Mouse (Mus musculus) forebrain, embryonic 16.5 days (tissue): ENCODE measurements around the gene Rhbdd2. TPM values are rescaled to one million over a fixed set of nuclear protein-coding genes. Genes with fewer than 3 reads are reported as not detected.

Source experiments
- ATAC-seq: fragments of 200-750 bp; cut with Nextera tagmentation; 2 replicates; pipeline ENCODE4 v1.8.0; 2017; ENCODE audit warnings: mild to moderate bottlenecking, moderate library complexity
- H3K27ac ChIP-seq: fragments of 300-500 bp; sonication (generic); 2 replicates; pipeline ENCODE4 v1.5.1; 2014; ENCODE audit warnings: low read length, control low read depth
- H3K27me3 ChIP-seq: fragments of 300-500 bp; sonication (generic); replicated peaks from 2 replicates; pipeline ENCODE4 v1.6.1; 2014; ENCODE audit warnings: low read length; ENCODE audit not compliant: control insufficient read depth, insufficient read depth
- H3K36me3 ChIP-seq: fragments of 300-500 bp; sonication (generic); 2 replicates; pipeline ENCODE4 v1.6.1; 2014; ENCODE audit not compliant: control insufficient read depth, insufficient read depth
- H3K4me1 ChIP-seq: fragments of 300-500 bp; sonication (generic); replicated peaks from 2 replicates; pipeline ENCODE4 v1.6.1; 2014; ENCODE audit warnings: low read length; ENCODE audit not compliant: control insufficient read depth, insufficient read depth
- H3K4me2 ChIP-seq: fragments of 300-500 bp; sonication (generic); 2 replicates; pipeline ENCODE4 v1.6.1; 2014; ENCODE audit warnings: mild to moderate bottlenecking, low read length, control low read depth
- H3K4me3 ChIP-seq: fragments of 300-500 bp; sonication (generic); replicated peaks from 2 replicates; pipeline ENCODE4 v1.5.1; 2014; ENCODE audit warnings: mild to moderate bottlenecking, low read length, control low read depth
- H3K9ac ChIP-seq: fragments of 300-500 bp; sonication (generic); replicated peaks from 2 replicates; pipeline ENCODE4 v1.6.1; 2014; ENCODE audit warnings: low read depth, low read length, control low read depth
- H3K9me3 ChIP-seq: fragments of 300-500 bp; sonication (generic); 2 replicates; pipeline ENCODE4 v1.6.1; 2016; ENCODE audit warnings: low read length; ENCODE audit not compliant: control insufficient read depth
- WGBS: fragments of 180-500 bp; shearing (Covaris S2); extraction: QIAGEN DNeasy Blood & Tissue Kit; methylation state at CpG from one replicate; pipeline ENCODE4 v1.1.7; 2014; 5-methylcytosine and 5-hydroxymethylcytosine counted together
- polyA plus RNA-seq: library from polyadenylated mRNA; unstranded; fragments of >200 nt; fragmentation: Nextera tagmentation; extraction: Ambion mirVana; gene quantifications from 2 replicates; pipeline ENCODE4 v1.2.1, GENCODE M21; 2015

The Rhbdd2 gene
- polyA plus RNA-seq, 1 experiment from 2014 or later: 72.2 TPM

GRCm38 (mm10) chr5:135642686-135643551 lies 10.5 kb downstream of the Rhbdd2 start:
- H3K4me3 ChIP-seq: no peak overlapping the region
- H3K27me3 ChIP-seq: no peaks in the 10 kb centered on the region
- 79% methylated on average over 10 of the region's 10 CpGs for WGBS
- H3K9me3 ChIP-seq: no peaks in the 10 kb centered on the region
- no peak for ATAC-seq
- no peak overlapping the region for H3K9ac ChIP-seq
- H3K36me3 ChIP-seq: peaks cover 5% of the 10 kb centered on the region; the same call in 1 of the 2 replicates
- H3K4me2 ChIP-seq: no peak overlapping the region
- H3K27ac ChIP-seq: no peak overlapping the region
- no peaks in the 10 kb centered on the region for H3K4me1 ChIP-seq

- ATAC-seq: no peak
- Histone ChIP-seq H3K4me2 (no peak overlapping the region), H3K9me3 (no peaks in the 10 kb centered on the region), H3K27me3 (no peaks in the 10 kb centered on the region), H3K4me1 (no peaks in the 10 kb centered on the region), H3K36me3 (peaks cover 5% of the 10 kb centered on the region; the same call in 1 of the 2 replicates), H3K27ac (no peak overlapping the region), H3K9ac (no peak overlapping the region), H3K4me3 (no peak overlapping the region)
- WGBS: 92% methylated on average over 1 of the region's 1 CpGs
Measured at GRCm38 (mm10) chr5:135643552-135643842, 11.1 kb downstream of the Rhbdd2 start.

- no peak overlapping the region for H3K4me2 ChIP-seq
- 94% methylated on average over 8 of the region's 8 CpGs for WGBS
- no peak overlapping the region for H3K27ac ChIP-seq
- H3K4me1 ChIP-seq: no peaks in the 10 kb centered on the region
- no peak overlapping the region for H3K4me3 ChIP-seq
- H3K9me3 ChIP-seq: no peaks in the 10 kb centered on the region
- peaks cover 5% of the 10 kb centered on the region; the same call in 1 of the 2 replicates for H3K36me3 ChIP-seq
- no peaks in the 10 kb centered on the region for H3K27me3 ChIP-seq
- ATAC-seq: no peak
- no peak overlapping the region for H3K9ac ChIP-seq
Measured at GRCm38 (mm10) chr5:135643869-135644268, 11.5 kb downstream of the Rhbdd2 start.

GRCm38 (mm10) chr5:135645330-135645729 lies 12.9 kb downstream of the Rhbdd2 start:
- 82% methylated on average over 5 of the region's 5 CpGs for whole genome bisulfite sequencing
- no peak overlapping the region for H3K27ac ChIP-seq
- no peak overlapping the region for H3K4me2 ChIP-seq
- peaks cover 5% of the 10 kb centered on the region; the same call in 1 of the 2 replicates for H3K36me3 ChIP-seq
- no peak overlapping the region for H3K9ac ChIP-seq
- H3K9me3 ChIP-seq: no peaks in the 10 kb centered on the region
- H3K4me1 ChIP-seq: no peaks in the 10 kb centered on the region
- H3K27me3 ChIP-seq: no peaks in the 10 kb centered on the region
- no peak overlapping the region for H3K4me3 ChIP-seq
- ATAC-seq: no peak

- Histone ChIP-seq H3K9ac (no peak overlapping the region), H3K4me1 (no peaks in the 10 kb centered on the region), H3K9me3 (no peaks in the 10 kb centered on the region), H3K36me3 (peaks cover 5% of the 10 kb centered on the region; the same call in 1 of the 2 replicates), H3K27ac (no peak overlapping the region), H3K4me2 (no peak overlapping the region), H3K27me3 (no peaks in the 10 kb centered on the region), H3K4me3 (no peak overlapping the region)
- no peak for ATAC-seq
- 94% methylated on average over 6 of the region's 6 CpGs for WGBS
Measured at GRCm38 (mm10) chr5:135646038-135646437, 13.6 kb downstream of the Rhbdd2 start.

- H3K9ac ChIP-seq: no peak overlapping the region
- H3K27me3 ChIP-seq: no peaks in the 10 kb centered on the region
- no peak overlapping the region for H3K4me3 ChIP-seq
- no peaks in the 10 kb centered on the region for H3K4me1 ChIP-seq
- ATAC-seq: no peak
- WGBS: 87% methylated on average over 9 of the region's 9 CpGs
- H3K4me2 ChIP-seq: no peak overlapping the region
- H3K27ac ChIP-seq: no peak overlapping the region
- no peaks in the 10 kb centered on the region for H3K9me3 ChIP-seq
- H3K36me3 ChIP-seq: peaks cover 3% of the 10 kb centered on the region; the same call in 1 of the 2 replicates
Measured at GRCm38 (mm10) chr5:135648461-135649308, 16.3 kb downstream of the Rhbdd2 start.

GRCm38 (mm10) chr5:135649309-135649633 lies 16.9 kb downstream of the Rhbdd2 start:
- Histone ChIP-seq H3K36me3 (no peaks in the 10 kb centered on the region), H3K4me1 (no peaks in the 10 kb centered on the region), H3K4me3 (no peak overlapping the region), H3K27ac (no peak overlapping the region), H3K9ac (no peak overlapping the region), H3K9me3 (no peaks in the 10 kb centered on the region), H3K4me2 (no peak overlapping the region), H3K27me3 (no peaks in the 10 kb centered on the region)
- WGBS: 100% methylated on average over 1 of the region's 1 CpGs
- no peak for ATAC-seq

- H3K27me3 ChIP-seq: no peaks in the 10 kb centered on the region
- no peak overlapping the region for H3K27ac ChIP-seq
- whole genome bisulfite sequencing: 77% methylated on average over 3 of the region's 3 CpGs
- H3K9me3 ChIP-seq: no peaks in the 10 kb centered on the region
- H3K4me3 ChIP-seq: no peak overlapping the region
- no peaks in the 10 kb centered on the region for H3K36me3 ChIP-seq
- no peak overlapping the region for H3K4me2 ChIP-seq
- no peak overlapping the region for H3K9ac ChIP-seq
- no peaks in the 10 kb centered on the region for H3K4me1 ChIP-seq
- no peak for ATAC-seq
Measured at GRCm38 (mm10) chr5:135651536-135651935, 19.1 kb downstream of the Rhbdd2 start.

- Histone ChIP-seq H3K27me3 (no peaks in the 10 kb centered on the region), H3K9ac (no peak overlapping the region), H3K9me3 (no peaks in the 10 kb centered on the region), H3K27ac (no peak overlapping the region), H3K4me1 (no peaks in the 10 kb centered on the region), H3K4me2 (no peak overlapping the region), H3K4me3 (no peak overlapping the region), H3K36me3 (no peaks in the 10 kb centered on the region)
- 85% methylated on average over 2 of the region's 2 CpGs for whole genome bisulfite sequencing
- ATAC-seq: no peak
Measured at GRCm38 (mm10) chr5:135653209-135653608, 20.8 kb downstream of the Rhbdd2 start.
